Mouse (Mus musculus): ENCODE measurements around the gene Ppih. TPM values are rescaled to one million over a fixed set of nuclear protein-coding genes. Genes with fewer than 3 reads are reported as not detected.
"Not testable (repeated sequence)": the region's sequence is repeated elsewhere in the genome, so short reads cannot be mapped to it uniquely, and the experiment has no call there.

Gene Ppih
- total RNA-seq, 2 experiments from 2014 or later: 16.2 to 17.4 TPM

DNA sequence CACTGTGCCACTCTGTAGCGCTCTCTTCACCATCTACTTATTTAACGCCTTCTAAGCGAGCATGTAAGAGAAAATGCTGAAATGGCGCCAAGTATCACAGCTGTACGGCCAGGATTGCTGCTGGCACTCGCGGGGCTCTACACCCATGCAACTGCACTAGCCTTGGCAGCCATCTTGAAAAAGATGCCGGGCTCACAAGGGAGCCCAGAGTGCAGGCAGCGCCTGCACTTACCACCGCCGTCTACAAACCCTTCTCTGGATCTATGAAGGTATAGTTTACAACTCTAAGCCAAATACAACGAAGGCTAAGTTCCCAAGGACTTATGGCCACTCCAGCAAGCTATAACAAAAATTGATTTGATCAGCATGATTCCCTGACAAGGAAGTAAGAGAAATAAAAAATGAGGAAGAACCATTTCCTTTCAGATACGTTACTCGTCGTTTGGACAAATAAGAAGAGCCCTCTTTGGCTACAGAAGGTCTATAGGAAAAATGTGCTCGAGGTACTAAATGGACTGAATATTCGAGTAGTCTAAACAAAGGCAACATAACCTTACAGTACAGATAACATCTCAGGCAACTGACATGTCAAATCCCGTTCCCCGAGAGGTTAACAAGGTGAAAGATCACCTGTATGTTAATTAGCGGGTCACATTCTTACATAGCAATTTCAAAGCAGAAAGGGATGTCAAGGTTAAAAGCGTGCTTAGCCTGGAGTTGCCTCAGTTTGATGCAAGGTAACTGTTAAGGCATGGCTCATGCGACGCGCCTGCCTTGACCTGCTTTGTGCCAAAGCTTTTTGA is 27.4 kb downstream of the Ppih start:
- peak; percentile 48 to 57 for DNase-seq (ENCODE audit: low spot score in 2 of 2)

DNA sequence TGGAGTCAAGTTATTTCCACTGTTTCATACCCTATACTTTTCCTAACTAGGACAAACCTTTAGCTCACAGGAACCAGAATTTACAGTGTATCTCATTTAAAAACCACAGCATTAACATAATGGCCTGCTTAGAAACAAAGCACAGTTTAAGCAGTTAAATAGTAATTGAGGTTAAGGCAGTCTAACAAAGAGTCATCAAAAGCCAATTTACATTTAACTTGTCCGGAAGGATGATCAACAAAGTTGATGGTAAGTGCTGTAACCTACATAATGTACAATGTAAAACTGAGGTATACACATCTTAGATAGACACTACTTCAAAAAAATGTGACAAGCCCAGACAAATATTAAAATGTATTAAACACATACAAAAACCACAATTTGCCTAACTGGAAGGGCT is 28.4 kb downstream of the Ppih start:
- no peak for DNase-seq (ENCODE audit: low spot score in 2 of 2)

DNA sequence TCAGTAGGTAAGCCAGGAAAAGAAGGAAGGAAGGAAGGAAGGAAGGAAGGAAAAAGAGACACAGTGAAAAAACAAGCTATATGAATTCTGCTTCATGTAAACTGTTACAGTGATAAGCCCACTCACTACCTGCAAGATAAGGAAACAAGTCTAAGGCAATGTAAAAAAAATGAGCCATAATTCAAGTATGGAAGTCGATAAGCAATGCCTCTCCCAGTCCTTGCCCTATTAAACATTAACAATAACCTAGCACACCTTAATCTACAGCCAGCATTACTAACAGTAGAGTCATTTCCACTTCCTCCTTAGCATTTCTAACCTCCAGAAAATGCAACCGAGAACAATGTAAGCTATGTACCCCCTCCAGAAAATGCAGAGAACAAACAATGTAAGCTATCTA is 35.0 kb downstream of the Ppih start:
- DNase-seq (ENCODE audit: low spot score in 2 of 2): no peak

DNA sequence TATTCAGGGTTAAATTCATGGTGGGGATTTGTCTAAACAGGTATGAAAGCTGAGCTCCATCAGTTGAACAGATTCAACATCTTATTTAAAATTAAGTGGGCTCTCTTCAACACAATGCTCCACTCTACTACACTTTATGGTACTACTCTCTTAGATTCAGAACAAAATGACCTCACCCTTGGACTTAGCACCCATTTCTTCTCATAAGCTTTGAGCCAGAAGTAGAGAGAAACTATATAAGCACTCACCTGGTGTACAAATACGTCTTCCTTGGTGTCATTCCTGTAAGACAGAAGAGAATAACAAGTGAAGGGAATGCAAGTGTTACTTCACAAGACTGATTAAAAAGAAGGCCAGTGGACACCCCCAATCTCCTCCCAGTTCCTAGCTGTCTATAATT is 35.5 kb downstream of the Ppih start:
- no peak for DNase-seq (ENCODE audit: low spot score in 2 of 2)

DNA sequence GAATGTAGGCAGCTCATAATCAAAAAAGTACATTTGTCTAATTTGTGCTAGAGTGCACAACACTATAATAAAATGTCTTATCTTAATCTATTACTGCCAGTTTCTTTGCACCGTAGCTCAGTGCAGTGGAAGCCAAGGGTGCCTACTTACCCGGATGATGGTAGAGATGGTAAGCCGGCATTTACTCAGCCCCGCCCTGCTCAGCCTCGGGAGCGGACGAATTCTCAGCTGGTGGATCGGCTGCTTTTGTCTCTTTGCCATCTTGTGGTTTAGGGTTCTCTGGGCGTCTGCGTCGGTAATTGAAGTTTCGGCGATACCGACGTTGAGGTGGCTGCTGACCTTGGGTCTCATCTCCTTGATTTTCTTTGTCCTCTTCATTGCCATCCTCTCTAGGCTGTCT is 41.6 kb downstream of the Ppih start:
- DNase-seq (ENCODE audit: low spot score in 2 of 2): not testable (repeated sequence)

DNA sequence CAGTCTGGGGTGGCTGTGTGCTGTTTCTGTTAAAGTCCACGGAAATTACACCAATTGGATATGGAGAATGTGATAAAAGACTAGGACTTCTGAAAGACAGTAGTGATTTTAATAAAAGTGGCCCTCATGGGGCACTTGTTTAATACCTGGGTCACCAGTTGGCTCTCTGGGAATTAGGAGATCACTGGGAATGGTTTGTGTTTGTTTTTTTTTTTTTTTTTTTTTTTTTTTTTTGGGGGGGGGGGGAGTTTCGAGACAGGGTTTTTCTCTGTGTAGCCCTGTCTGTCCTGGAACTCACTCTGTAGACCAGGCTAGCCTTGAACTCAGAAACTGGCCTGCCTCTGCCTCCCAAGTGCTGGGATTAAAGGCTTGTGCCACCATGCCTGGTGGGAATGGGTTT is 44.6 kb downstream of the Ppih start:
- DNase-seq (ENCODE audit: low spot score in 2 of 2): no peak

DNA sequence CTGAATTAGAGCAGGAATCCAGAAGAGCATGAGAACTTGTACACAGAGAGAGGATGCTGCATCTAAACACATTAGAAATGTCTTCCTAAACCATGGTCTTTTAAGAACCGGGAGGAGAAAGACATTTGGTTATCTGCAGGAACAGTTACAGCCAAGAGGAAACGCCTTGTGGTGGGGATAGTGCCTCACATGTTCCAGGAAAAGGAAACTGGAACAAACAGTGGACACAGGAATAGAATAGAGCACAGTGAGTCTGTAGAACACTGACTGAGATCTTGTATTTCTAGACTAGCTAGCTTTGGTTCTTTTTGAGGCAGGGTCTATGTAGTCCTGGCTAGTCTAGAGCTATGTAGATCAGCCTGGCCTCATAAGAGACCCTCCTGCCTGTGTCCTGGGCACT is 45.1 kb downstream of the Ppih start:
- no peak for DNase-seq (ENCODE audit: low spot score in 2 of 2)

DNA sequence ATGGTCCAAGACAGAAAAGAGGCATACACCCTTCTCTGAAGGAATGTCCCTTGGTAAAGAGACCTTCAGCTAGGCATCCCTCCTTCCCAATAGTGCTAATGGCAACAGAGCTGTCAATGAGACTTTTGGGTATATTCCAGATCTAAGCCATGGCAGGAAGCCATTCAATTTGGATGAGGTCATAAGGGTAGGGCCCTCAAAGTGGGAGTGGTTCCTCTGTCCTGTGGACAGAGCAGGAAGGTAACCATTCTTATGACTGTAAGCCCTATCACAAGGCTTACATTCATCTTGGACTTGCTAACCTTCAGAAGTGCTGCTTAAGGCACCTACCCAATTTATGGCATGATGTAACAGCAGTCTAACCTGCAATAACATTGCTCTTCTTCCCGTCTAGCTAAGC is 45.7 kb downstream of the Ppih start:
- no peak for DNase-seq (ENCODE audit: low spot score in 2 of 2)

DNA sequence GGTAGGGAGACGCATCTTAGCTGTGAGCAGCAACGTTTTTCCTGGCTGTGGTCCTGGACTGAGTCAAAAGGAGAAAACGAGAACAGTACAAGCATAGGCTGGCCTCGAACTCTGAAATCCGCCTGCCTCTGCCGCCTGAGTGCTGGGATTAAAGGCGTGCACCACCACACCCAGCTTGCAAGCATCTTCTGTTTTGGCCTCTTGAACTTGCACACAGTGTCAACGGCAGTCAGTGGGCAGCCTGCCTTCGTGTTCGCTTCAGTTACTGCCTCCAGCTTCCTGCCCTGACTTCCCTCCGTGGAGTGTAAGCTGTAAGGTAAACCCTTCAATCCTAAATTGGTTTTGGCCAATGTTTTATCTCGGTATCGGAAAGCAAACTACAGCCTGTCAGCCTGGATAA is 53.7 kb downstream of the Ppih start:
- DNase-seq (ENCODE audit: low spot score in 2 of 2): no peak

DNA sequence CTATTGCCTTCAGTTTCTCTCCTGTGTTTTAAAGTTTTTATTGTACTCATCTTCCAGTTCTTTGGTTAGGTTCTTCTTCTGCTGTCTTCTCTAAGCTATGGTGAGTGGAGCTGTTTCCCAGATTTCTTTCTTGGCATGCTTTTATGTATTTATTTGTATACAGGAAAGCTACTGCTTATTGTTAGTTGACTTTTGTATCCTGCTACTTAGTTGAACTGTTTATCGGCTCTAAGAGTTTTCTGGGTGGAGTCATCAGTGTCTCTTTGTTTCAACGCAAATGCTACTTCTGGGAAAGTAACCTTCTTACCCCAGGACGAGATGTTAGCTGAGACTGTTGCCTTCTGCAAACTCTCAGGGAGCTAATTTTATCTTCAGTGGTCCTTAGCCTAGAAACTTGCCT is 56.9 kb downstream of the Ppih start:
- DNase-seq (ENCODE audit: low spot score in 2 of 2): no peak

DNA sequence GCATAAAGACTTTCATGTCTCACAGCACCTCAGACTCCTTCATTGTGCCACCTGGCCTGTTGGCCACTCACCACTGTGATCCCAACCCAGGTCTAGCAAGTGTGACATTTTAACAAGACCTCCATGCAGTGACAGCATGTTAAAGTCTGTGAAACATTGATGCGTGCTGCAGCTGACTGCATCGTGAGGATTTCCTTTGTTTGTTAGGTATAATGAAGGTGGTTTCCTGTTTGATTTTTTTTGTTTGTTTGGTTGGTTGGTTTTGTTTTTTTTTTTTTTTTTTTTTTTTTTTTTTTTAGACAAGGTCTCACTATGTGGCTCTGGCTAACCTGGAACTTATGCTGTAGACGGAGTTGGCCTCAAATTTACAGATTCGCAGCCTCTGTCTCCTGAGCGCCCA is 57.9 kb downstream of the Ppih start:
- DNase-seq (ENCODE audit: low spot score in 2 of 2): no peak

DNA sequence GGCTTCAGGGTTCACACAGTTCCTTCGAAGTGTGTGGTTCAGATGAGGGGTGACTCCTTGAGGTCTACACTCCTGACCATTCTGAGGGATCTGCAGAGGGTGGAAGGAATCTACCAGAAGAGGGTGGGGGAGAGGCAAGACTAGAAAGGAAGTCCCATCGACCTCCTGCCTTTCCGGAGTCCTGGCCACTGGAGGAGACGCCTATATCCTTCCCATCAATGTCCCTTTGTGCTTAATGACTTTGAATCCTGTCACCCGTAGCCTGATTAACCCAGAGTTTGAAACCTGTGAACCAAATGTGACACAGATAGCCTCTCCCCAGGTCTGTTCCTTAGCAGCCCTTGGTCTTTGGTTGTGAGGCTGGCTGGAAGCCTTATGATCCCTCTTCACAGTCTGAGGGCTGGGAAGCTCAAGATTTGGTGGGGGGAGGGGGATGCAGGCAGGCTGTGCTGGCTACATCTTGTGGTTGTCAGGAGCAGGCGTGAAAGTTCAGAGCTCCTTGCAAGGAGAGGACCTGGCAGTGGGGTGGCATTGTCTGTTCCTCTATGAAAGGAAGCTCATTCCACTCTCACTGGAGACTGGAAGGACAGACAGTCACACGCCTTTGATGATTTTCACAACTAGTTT is 59.1 kb downstream of the Ppih start:
- DNase-seq (ENCODE audit: low spot score in 2 of 2): no peak

DNA sequence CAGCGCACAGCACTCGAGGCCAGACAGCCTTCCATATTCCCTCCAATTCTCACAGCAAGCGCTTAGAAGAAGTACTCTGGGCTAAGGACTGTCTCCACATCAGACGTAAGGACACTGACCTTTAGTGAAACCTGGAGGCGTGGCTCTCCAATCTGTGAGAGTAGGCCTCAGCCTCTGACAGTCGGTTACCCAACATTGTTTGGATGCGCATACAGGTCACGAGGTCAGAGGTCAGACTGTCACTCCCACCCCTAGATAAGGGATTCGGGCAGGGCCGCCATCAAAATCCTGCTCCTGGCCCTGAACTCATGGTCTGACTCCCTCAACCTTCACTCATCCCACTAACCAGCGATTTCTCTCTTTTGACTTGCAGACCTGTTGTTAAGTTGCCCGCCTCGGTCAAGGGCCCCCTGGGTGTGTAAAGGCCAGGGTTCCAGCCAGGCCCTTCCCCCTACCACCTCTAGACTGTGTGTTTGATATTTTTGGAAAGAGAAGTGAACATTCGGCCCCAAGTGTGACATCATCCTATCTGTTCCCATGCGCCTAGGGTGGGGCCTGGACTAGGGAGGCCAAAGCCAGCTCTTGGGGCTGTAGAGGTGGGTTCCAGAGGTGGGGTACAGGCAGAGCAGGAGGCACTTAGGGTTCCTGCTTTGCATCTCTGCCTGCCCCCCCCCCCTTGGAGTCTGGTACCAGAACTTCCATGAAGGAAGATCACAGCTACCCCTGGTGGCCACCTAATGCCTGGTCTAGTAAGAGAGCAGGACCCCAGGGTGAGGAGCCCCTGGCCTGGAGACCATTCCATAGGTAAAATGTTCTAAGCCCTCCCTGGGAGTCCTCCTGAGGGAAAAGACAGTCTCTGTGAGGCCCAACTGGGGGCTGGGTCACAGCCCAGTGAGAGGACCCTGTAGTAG is 60.7 kb downstream of the Ppih start:
- no peak for DNase-seq (ENCODE audit: low spot score in 2 of 2)

DNA sequence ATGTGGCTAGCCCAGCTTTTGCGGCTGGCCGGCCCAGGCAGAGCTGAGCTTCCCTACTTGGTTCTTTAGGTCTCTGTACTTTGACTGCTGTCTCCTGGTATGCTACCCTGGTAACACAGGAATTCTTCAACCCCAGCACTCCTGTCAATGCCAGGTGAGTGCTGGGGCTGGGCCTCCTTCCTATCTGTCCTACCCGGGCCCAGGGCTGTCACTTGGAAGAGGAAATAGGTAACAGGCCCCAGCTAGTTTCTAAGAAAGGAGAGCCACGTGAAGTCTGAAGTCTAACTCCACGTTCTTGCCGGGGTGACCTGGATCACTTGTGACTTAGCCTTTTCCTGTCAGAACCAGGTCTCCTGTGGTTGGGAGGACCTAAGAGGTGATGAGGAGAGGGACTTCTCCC is 63.3 kb downstream of the Ppih start:
- no peak for DNase-seq (ENCODE audit: low spot score in 2 of 2)

DNA sequence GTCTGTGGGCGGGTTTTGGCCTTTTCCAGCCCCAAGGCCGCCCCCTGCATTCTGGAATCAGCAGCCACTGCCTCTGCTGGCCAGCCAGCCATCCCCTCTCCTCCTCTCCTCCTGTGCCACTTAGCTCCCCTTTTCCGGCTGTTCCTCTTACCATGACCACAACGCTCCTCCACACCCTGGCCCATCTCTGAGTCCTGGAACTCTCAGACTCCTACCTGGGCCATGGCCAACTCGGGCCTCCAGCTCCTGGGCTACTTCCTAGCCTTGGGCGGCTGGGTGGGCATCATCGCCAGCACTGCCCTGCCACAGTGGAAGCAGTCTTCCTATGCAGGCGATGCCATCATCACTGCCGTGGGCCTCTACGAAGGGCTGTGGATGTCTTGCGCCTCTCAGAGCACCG is 65.0 kb downstream of the Ppih start, which contains the start of gene Cldn19:
Gene Cldn19 (plus strand): TSS at position 64 of the 400 bp plus-strand sequence.
- no peak for DNase-seq (ENCODE audit: low spot score in 2 of 2)

DNA sequence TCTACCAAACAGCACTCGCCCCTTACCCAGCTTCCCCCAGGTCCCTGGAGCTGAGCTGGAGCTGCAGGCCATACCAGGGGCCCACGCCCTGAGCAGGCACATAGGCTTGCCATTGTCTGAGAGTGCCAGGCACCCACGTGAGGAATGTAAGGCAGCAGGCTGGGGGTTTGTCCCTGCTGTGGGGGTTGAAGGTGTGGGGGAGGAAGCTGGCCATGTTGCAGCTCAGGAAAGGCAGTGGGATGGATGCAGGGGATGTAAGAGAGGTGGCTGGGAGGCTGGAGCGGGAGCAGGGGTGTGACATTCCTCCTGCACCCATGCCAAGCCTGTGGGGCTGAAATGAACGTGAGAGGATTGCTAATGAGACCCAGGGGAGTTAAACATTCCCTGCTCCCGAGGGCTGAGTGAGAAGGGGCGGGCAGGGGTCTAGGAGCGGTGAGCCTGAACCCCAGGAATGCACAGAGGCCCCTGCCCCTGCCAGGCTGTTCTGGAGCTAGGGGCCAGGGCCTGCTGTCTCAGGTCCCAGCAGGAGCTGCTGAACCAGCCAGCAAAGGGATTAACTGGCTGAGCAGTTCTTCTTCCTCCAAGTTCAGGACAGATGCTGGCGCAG is 66.2 kb downstream of the Ppih start:
- DNase-seq (ENCODE audit: low spot score in 2 of 2): peak; percentile 31 to 54

DNA sequence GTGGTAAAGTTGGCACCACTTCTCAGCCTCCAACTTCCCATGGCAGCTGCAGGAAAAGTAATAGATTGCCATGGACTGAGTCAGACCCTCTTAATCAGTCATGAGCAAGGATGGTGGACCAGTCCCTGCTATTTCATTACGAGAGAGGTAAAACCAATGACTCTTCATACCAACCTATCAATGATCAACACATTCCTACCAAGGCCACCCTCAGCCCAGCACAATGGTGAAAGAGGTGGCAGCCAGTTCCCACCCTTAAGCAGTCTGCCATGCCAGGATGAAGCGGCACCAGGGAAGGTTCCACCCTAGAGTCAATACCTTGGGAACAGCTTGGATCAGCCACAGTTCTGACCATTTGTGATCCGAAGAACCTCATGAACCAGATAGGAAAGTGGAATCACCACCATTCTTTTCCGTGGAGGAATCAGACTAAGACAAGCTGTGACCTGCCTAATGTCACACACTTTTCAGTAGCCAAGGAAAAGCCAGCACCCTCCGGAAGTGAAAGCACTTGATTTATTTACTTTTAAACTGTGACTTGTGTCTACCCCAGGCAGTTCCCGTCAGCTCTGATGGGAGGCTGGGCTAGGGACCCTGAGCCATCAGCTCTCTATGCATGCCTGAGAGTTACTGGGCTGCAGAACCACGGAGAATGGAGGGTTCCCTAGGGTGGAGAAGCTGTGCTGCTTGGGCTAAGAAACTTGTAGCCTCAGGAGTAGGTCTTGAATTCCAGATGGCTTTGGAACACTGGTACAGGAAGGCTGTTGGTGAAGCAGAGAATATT is 68.1 kb downstream of the Ppih start:
- DNase-seq (ENCODE audit: low spot score in 2 of 2): no peak
